In the genomic region with DNA sequence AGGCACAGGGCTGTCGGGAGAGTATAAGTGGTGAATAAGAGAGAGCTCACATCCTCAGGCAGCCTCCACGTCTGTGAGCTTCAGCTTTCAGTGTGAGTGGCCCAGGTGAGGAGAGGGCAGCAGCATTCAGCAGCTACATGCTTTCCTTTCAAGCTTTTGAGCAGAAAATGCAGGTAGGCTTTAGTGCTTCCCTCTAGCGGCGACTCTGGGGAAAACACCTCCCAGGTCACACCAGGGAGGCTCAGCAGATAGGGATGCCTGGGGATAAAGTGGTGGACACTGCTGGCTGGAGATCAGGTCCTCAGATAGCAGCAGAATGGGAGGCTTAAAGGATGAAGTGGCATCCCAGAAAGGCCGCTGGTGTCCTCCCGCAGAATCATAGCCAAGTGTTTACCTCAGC, we compare ENCODE assay signal across 10 mouse cellular contexts. TPM values are rescaled to one million over a fixed set of nuclear protein-coding genes. Genes with fewer than 3 reads are reported as not detected.
DNase-seq lines count a peak whose midpoint lies in the region; ATAC-seq and TF ChIP-seq lines count a peak whose summit lies in the region.
"Not testable (repeated sequence)": the region's sequence is repeated elsewhere in the genome, so short reads cannot be mapped to it uniquely, and the experiment has no call there.
"Had no signal": no experiment of that assay in that cellular context is flagged by ENCODE, and none has a peak within 500 bp of the region (broad histone marks: within the 10 kb centered on the region; RNA-seq: fewer than 3 reads in every experiment).

No protein-coding gene starts in this region.

- not testable (repeated sequence) for H3K9me3 ChIP-seq in intestine, embryonic 15.5 days; limb, embryonic 14.5 days (ENCODE audit: control insufficient read depth, low read length)

- ATAC-seq in intestine, embryonic 15.5 days: peak; percentile 44; the same call in 1 of the 2 replicates
- ATAC-seq in limb, embryonic 14.5 days (ENCODE audit: low FRiP score, low read depth): 0 out of 2 replicates have a peak, but pooled peaks have one; percentile 30

- peak; percentile 46 for DNase-seq in 416B (ENCODE audit: low read depth)
- DNase-seq in adrenal gland, adult 18-20 months (ENCODE audit: low spot score in 2 of 2): peak; percentile 20 to 42
- DNase-seq in cerebellum, postnatal 25 days: peak; percentile 47 to 66
- peak; percentile 16 to 33 for DNase-seq in frontal cortex, postnatal 36 days (ENCODE audit: low spot score in 2 of 2)
- peak; percentile 51 for DNase-seq in limb, embryonic 14.5 days (ENCODE audit: low spot score)
- peak; percentile 47 for DNase-seq in naive thymus-derived CD4-positive, alpha-beta T cell, adult 2 months (ENCODE audit: low read depth)
- peak in 1 of 2 experiments; percentile 3 for DNase-seq in spleen, adult 2 months (ENCODE audit: low read depth in 1 of 2, low spot score in 2 of 2)

- not testable (repeated sequence) for H3K4me1 ChIP-seq in intestine, embryonic 15.5 days (replicated peaks); limb, embryonic 14.5 days (ENCODE audit: control insufficient read depth, insufficient read depth, low read length); spleen, adult 2 months (ENCODE audit: control insufficient read depth, insufficient read depth, insufficient read length)

- not testable (repeated sequence) for H3K36me3 ChIP-seq in intestine, embryonic 15.5 days; limb, embryonic 14.5 days (ENCODE audit: control insufficient read depth, insufficient read depth, low read length); spleen, adult 2 months (ENCODE audit: control insufficient read depth, insufficient read depth, low read length)

- not testable (repeated sequence) for H3K9ac ChIP-seq in intestine, embryonic 15.5 days; limb, embryonic 14.5 days (ENCODE audit: low read depth, low read length, severe bottlenecking)

- not testable (repeated sequence) for H3K4me2 ChIP-seq in intestine, embryonic 15.5 days (replicated peaks); limb, embryonic 14.5 days (replicated peaks; ENCODE audit: low read depth, low read length, severe bottlenecking)

- H3K4me3 ChIP-seq in intestine, embryonic 15.5 days (replicated peaks); limb, embryonic 14.5 days (replicated peaks; ENCODE audit: low read length); spleen, adult 2 months (ENCODE audit: extremely low read depth, insufficient read depth, insufficient read length): not testable (repeated sequence)

- TF ChIP-seq CTCF in spleen, adult 2 months (IDR thresholded peaks at IDR 0.05; ENCODE audit: extremely low read depth, insufficient read depth, insufficient read length, insufficient replicate concordance): peak; percentile 46; the same call in 1 of the 2 replicates

- not testable (repeated sequence) for H3K27me3 ChIP-seq in intestine, embryonic 15.5 days (replicated peaks); limb, embryonic 14.5 days (ENCODE audit: control insufficient read depth, insufficient read depth, low read length); spleen, adult 2 months (ENCODE audit: control insufficient read depth, insufficient read depth, low read length)

- H3K27ac ChIP-seq in intestine, embryonic 15.5 days; limb, embryonic 14.5 days (replicated peaks; ENCODE audit: low read depth, low read length); spleen, adult 2 months (ENCODE audit: insufficient read depth, low read length): not testable (repeated sequence)

- 8% methylated on average over 6 of the region's 6 CpGs for WGBS in intestine, embryonic 15.5 days
- WGBS in limb, embryonic 14.5 days: 10% methylated on average over 6 of the region's 6 CpGs
- WGBS in spleen, adult 2 months: 16% methylated on average over 6 of the region's 6 CpGs

- TF ChIP-seq POLR2A in limb, embryonic 14.5 days (IDR thresholded peaks at IDR 0.05; ENCODE audit: borderline replicate concordance, extremely low read depth, insufficient read depth, insufficient read length); spleen, adult 2 months (IDR thresholded peaks at IDR 0.05; ENCODE audit: low read depth, low read length): not testable (repeated sequence)

RNA-seq across cellular contexts. Expression of a gene that starts 6.4 kb away (rescaled TPM):
- under 1 TPM in 1 of 2 experiments, not detected in 1; 0.76 TPM for total RNA-seq in adrenal gland, adult 18-20 months (2021)
- polyA plus RNA-seq in intestine, embryonic 15.5 days (2015; fragmentation: Nextera tagmentation; extraction: Ambion mirVana): 0.93 and 1.2 TPM in 2 replicates
- not detected in 2 replicates for polyA plus RNA-seq in limb, embryonic 14.5 days (2012; rRNA removed)
- polyA plus RNA-seq in limb, embryonic 14.5 days (2014; fragmentation: Nextera tagmentation; extraction: Ambion mirVana): not detected in 2 replicates
- not detected in 2 replicates for polyA plus RNA-seq in spleen, adult 2 months (2012; rRNA removed)
- total RNA-seq: gastrocnemius, postnatal 25 days had no signal

RNA-seq across cellular contexts. Expression of a gene that starts 18.5 kb away (rescaled TPM):
- total RNA-seq in adrenal gland, adult 18-20 months (2021): not detected
- not detected in 2 replicates for polyA plus RNA-seq in intestine, embryonic 15.5 days (2015; fragmentation: Nextera tagmentation; extraction: Ambion mirVana)
- not detected in 2 replicates for polyA plus RNA-seq in limb, embryonic 14.5 days (2012; rRNA removed)
- not detected in 2 replicates for polyA plus RNA-seq in limb, embryonic 14.5 days (2014; fragmentation: Nextera tagmentation; extraction: Ambion mirVana)
- not detected in 2 replicates for polyA plus RNA-seq in spleen, adult 2 months (2012; rRNA removed)
- total RNA-seq: gastrocnemius, postnatal 25 days; layer of hippocampus, postnatal 14 days had no signal

RNA-seq across cellular contexts. Expression of a gene that starts 31.3 kb away (rescaled TPM):
- total RNA-seq in adrenal gland, adult 18-20 months (2021): not detected
- not detected in 2 replicates for polyA plus RNA-seq in intestine, embryonic 15.5 days (2015; fragmentation: Nextera tagmentation; extraction: Ambion mirVana)
- polyA plus RNA-seq in limb, embryonic 14.5 days (2012; rRNA removed): not detected in 2 replicates
- polyA plus RNA-seq in limb, embryonic 14.5 days (2014; fragmentation: Nextera tagmentation; extraction: Ambion mirVana): not detected in 2 replicates
- polyA plus RNA-seq in spleen, adult 2 months (2012; rRNA removed): not detected in 2 replicates
- total RNA-seq: gastrocnemius, postnatal 25 days; layer of hippocampus, postnatal 14 days had no signal

RNA-seq across cellular contexts. Expression of a gene that starts 39.2 kb away (rescaled TPM):
- not detected for total RNA-seq in adrenal gland, adult 18-20 months (2021)
- 45.9 and 53.7 TPM in 2 replicates for polyA plus RNA-seq in intestine, embryonic 15.5 days (2015; fragmentation: Nextera tagmentation; extraction: Ambion mirVana)
- 0.42 and 0.70 TPM in 2 replicates for polyA plus RNA-seq in limb, embryonic 14.5 days (2012; rRNA removed)
- polyA plus RNA-seq in limb, embryonic 14.5 days (2014; fragmentation: Nextera tagmentation; extraction: Ambion mirVana): 1.5 and 2.6 TPM in 2 replicates
- not detected in 2 replicates for polyA plus RNA-seq in spleen, adult 2 months (2012; rRNA removed)
- total RNA-seq: gastrocnemius, postnatal 25 days; layer of hippocampus, postnatal 14 days had no signal

RNA-seq across cellular contexts. Expression of a gene that starts 59.5 kb away (rescaled TPM):
- 1 to 10 TPM in 1 of 2 experiments, under 1 TPM in 1; 0.42 to 9.7 TPM for total RNA-seq in adrenal gland, adult 18-20 months (2021)
- polyA plus RNA-seq in intestine, embryonic 15.5 days (2015; fragmentation: Nextera tagmentation; extraction: Ambion mirVana): 35.3 and 36.5 TPM in 2 replicates
- polyA plus RNA-seq in limb, embryonic 14.5 days (2012; rRNA removed): 1.2 and 3.0 TPM in 2 replicates
- 4.6 and 7.8 TPM in 2 replicates for polyA plus RNA-seq in limb, embryonic 14.5 days (2014; fragmentation: Nextera tagmentation; extraction: Ambion mirVana)
- 0.15 TPM in 1 of 2 replicates, not detected in the other for polyA plus RNA-seq in spleen, adult 2 months (2012; rRNA removed)
- total RNA-seq: gastrocnemius, postnatal 25 days; layer of hippocampus, postnatal 14 days had no signal
